Mouse (Mus musculus) spleen, adult 2 months (tissue): Measurements from ENCODE around the gene Sult5a1.

Experiments
- CTCF ChIP-seq: fragments of 200-500 bp; IDR thresholded peaks from 2 replicates; pipeline ENCODE4 v1.5.1; 2011; ENCODE audit warnings: mild to moderate bottlenecking, inconsistent platforms; ENCODE audit not compliant: insufficient read depth, insufficient read length, insufficient replicate concordance; ENCODE audit errors: extremely low read depth
- POLR2A ChIP-seq: fragments of 200-500 bp; IDR thresholded peaks from 2 replicates; pipeline ENCODE4 v1.6.1; 2011; ENCODE audit warnings: low read depth, low read length, inconsistent platforms

DNA sequence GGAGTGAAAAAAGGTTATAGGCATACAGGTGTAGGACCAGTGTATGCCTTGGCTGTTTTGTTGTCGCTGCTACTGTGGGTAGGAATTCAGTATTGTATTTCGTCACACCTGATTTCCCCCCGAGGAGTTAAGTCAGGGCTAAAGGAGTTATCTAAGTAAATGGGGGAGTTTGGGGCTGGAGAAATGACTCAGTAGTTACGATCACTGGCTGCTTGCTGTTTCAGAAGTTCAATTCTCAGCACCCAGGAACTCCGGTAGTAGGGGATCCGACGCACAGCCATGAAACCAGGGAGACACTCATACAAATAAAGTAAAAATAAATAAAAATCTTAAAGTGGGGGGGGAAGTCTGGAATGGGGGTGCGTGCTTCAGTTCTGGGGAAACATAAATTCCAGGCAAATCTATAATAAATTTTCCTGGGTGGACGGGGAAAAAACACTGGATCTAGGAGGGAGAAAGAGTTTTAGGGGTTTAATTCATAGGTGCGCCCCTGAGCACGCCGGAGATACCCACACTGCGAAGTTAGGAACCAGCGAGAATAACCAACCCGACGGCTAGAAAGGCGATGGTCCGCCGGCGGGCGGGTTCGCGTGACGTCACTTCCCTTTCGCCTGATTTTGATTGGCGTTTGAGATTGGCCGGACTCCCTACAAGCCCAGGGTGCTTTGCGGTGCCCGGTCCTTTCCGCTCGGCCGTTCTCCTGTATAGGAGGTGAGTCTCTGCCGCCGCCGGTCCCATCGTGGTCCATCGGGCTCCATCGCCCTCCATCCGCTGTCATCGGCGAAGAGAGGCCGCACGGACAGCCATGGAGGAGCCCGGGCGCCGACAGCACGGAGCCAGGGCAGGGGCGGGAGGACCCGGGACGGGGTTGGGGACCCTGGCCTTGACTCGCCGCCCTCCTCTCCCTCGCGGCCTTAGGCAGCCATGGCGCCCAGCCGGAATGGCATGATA lies 56.1 kb downstream of the Sult5a1 start, which contains the start of gene Rpl13:
- TF ChIP-seq CTCF, result no peak
- peak; percentile 91 for TF ChIP-seq POLR2A
